Mouse (Mus musculus): ENCODE measurements around the gene Kcnh2.
"Not testable (repeated sequence)": the region's sequence is repeated elsewhere in the genome, so short reads cannot be mapped to it uniquely, and the experiment has no call there.

Gene Kcnh2

GRCm38 (mm10) chr5:24351278-24351677 lies at the start of gene Kcnh2:
TSS of gene Kcnh2 (minus strand) at chr5:24351604.
- no peak for DNase-seq (ENCODE audit: low spot score in 2 of 2)

GRCm38 (mm10) chr5:24400362-24400761 lies 49.0 kb upstream of the Kcnh2 start:
- DNase-seq (ENCODE audit: low spot score in 2 of 2), result no peak

- no peak for DNase-seq (ENCODE audit: low spot score in 2 of 2)
Observed at GRCm38 (mm10) chr5:24399686-24400085, 48.3 kb upstream of the Kcnh2 start.

GRCm38 (mm10) chr5:24396254-24396653 lies 44.9 kb upstream of the Kcnh2 start:
- DNase-seq (ENCODE audit: low spot score in 2 of 2), result not testable (repeated sequence)

DNA sequence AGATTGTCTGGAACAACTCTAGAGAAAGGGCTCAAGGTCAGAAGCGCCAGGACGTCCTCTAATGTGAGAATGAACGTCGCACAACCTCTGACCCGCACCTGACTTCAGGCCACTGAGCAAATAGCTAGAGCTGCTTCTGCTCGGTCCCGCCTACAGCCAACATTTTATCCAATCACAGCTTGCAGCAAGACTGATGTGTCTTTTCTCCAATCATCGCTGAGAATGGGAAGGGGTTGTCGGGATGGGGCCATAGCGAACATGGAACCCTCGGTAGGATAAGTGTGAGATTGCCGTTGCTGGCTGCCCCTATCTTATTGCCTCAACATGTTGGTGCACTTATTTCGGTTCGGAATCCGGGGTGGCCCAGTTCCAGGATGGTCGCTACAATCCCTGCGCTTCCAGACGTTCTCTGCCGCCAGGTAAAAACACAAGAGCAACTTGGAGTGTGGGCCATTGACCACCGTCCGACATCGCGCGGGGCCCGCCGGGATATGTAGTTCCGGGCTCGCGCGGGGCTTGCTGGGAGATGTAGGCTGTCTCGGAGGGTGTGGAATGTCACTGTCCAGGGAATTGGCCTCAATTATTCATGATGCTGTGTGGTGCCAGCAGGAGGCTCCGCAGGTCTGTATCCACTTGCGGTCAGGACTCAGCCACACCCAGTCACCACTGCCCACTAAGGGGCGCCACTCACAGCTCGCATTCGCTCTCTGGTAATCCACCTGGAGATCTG lies 42.9 kb upstream of the Kcnh2 start:
- DNase-seq (ENCODE audit: low spot score in 2 of 2), result peak; percentile 79 to 92

- peak; percentile 68 to 83 for DNase-seq (ENCODE audit: low spot score in 2 of 2)
Observed at GRCm38 (mm10) chr5:24393392-24393997, 42.1 kb upstream of the Kcnh2 start, which contains the start of gene Abcb8. TSS of gene Abcb8 (plus strand) at chr5:24393663.

DNA sequence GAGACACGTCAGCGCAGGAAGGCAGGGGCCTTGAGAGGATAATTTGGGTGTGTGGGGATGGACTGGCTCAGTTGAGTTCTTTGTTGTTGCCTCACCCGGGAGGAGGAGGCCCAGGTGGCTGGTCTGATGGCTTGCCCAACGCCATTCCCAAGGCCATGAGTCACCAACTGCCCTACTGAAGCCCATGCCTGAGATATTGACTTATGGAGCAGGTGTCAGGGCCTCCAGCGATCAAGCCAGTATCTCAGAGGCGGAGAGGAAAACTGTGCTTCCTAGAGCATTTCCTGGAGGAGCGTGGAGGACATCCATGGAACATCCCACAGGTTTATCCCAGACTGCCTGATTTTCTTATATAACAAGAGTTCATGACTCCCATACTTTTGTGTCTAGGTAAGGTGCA lies 41.3 kb upstream of the Kcnh2 start:
- no peak for DNase-seq (ENCODE audit: low spot score in 2 of 2)

GRCm38 (mm10) chr5:24391864-24392263 lies 40.5 kb upstream of the Kcnh2 start, which contains the start of gene Atg9b:
TSS of gene Atg9b (minus strand) at chr5:24392143.
- no peak for DNase-seq (ENCODE audit: low spot score in 2 of 2)

DNA sequence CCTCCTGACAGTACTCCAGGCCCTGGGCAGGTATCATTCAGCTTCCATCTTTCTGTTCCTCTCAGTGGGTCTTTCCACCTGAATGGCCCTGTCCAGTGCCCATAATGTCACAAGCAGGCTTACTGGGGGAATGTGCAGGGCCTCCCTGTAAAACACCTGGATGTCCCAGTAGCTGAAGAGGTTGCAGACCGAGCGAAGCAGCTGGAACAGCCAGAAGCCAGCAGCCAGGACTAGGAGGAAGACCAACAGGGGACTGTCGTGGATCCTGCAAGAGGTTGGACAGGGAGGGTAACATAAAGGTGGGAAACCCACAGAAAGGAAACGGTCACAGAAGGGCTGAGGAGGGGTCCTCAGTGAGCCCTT lies 38.2 kb upstream of the Kcnh2 start:
- no peak for DNase-seq (ENCODE audit: low spot score in 2 of 2)

GRCm38 (mm10) chr5:24389011-24389657 lies 37.7 kb upstream of the Kcnh2 start:
- DNase-seq (ENCODE audit: low spot score in 2 of 2), result no peak

GRCm38 (mm10) chr5:24388246-24388915 lies 37.0 kb upstream of the Kcnh2 start:
- no peak for DNase-seq (ENCODE audit: low spot score in 2 of 2)

- DNase-seq (ENCODE audit: low spot score in 2 of 2), result peak in 1 of 2 experiments; percentile 47
Observed at GRCm38 (mm10) chr5:24387264-24388241, 36.1 kb upstream of the Kcnh2 start.

DNA sequence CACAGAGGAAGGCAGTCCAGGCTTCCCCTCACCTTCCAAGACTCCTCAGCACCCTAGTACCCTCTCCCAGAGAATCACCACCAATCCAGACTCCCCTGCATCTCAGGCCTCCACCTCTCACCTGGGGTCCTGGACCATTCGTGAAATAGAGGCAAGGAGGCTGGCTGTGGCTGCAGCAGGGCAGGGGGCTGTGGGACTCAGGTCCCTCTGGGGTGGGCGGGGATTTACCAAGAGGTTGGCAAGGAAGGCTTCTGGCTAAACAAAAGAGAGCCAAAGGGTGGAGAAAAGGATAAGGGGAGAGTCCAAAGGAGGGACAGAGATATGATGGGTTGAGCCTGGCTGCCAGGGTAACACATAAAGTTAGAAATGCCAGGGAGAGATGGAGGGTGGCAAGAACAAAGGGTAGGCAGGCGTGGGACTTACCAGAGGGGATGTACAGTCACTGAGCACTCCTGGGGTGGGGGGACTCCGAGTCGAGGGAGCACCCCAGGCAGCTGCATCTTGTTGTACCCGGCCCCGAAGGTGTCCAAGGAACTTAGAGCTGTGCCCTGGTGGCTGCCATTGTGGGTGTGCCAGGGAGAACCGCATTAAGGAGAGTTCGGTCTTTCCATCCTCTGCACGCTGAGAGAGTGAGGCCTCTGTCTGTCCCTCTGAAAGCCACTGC lies 34.6 kb upstream of the Kcnh2 start:
- no peak for DNase-seq (ENCODE audit: low spot score in 2 of 2)

GRCm38 (mm10) chr5:24385374-24385773 lies 34.0 kb upstream of the Kcnh2 start:
- DNase-seq (ENCODE audit: low spot score in 2 of 2), result no peak

DNA sequence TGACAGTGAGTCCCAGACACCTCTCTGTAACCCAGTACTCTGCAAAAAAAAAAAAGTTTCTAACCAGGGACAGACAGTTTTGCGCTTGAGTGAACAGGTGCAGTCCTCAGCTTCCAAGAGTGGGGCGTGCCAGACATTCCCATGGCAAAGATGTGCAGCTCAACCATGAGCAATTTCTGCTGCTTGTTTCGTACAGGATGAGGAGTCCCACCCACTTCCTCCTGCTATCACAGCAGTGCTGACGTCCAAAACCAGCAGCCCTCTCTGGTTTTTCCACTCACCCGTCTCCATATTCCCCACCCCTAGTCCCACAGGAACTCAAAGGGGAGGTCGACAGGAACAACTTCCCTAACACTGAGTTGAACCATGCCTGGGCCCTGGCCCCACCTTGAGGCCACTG lies 33.0 kb upstream of the Kcnh2 start:
- no peak for DNase-seq (ENCODE audit: low spot score in 2 of 2)

- peak; percentile 83 to 92 for DNase-seq (ENCODE audit: low spot score in 2 of 2)
Observed at GRCm38 (mm10) chr5:24383026-24383859, 31.8 kb upstream of the Kcnh2 start.

DNA sequence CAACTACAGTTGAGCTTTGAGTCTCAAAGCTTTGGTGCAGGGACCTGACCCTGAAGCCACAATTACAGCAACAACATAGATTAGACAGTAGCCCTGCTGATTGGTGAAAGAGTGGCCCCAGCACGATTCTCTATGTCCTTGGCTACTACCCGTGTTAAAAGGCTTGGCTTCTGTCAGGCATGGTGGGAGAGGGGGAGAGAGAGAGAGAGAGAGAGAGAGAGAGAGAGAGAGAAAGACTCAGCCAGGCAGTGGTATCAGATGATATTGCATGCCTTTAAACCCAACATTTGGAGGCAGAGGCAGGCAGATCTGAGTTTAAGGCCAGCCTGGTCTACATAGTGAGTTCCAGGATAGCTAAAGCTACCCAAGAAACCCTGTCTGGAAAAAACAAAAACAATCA lies 30.6 kb upstream of the Kcnh2 start:
- DNase-seq (ENCODE audit: low spot score in 2 of 2), result no peak

DNA sequence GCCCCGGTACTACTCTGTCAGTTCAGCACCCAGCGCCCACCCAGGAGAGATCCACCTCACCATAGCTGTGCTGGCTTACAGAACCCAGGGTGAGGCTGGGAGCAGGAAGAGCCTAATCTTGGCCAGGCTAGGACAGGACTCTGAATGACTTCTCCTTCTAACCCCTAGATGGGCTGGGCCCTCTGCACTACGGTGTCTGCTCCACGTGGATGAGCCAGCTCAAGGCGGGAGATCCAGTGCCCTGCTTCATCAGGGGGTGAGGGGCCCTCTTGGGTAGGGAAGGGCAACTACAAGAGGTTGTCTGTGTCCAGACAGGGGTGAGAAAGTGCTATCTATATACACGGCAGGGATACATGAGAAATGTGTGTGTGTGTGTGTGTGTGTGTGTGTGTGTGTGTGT lies 30.1 kb upstream of the Kcnh2 start:
- DNase-seq (ENCODE audit: low spot score in 2 of 2), result no peak

DNA sequence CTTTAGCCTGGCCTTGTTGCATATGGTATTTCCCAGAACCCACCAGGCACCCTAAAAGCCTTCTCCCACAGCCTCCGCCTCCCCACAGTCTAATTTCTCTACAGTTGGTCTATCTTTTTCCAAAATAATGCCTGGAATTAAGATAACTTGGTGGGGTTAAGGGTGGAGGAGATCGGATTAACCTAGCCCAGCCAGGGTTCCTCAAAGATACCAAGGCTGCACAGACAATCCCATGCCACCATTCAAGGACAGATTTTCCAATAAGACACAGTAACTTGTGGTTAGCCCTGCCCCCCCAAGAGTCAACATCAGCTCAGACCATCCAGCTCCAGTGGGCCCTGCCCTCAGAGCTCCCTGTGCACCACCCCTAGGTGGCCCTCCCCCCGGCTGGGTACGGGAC lies 29.1 kb upstream of the Kcnh2 start:
- DNase-seq (ENCODE audit: low spot score in 2 of 2), result no peak

DNA sequence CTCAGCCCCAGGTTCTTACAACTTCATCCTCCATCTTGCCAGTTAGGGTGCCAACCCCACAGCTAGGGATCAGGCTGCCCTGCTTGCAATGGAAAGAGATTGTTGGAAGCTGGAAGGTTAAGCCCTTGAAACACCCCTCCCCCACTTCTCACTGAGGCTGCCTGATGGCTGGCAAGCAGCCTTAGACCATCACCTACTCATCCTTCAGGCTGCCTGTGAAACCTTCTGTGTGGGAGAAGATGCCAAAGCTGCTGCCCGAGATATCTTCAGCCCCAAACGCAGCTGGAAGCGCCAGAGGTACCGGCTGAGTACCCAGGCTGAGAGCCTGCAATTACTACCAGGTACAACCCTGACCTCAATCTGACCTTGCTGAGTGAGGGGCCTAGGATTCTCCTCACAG lies 28.1 kb upstream of the Kcnh2 start:
- no peak for DNase-seq (ENCODE audit: low spot score in 2 of 2)
